Mouse (Mus musculus): ENCODE results near the gene Uqcr11. TPM values are rescaled to one million over a fixed set of nuclear protein-coding genes. Genes with fewer than 3 reads are reported as not detected.

The Uqcr11 gene
- polyA plus RNA-seq, 1 experiment from 2014 or later, result 522 TPM

DNA sequence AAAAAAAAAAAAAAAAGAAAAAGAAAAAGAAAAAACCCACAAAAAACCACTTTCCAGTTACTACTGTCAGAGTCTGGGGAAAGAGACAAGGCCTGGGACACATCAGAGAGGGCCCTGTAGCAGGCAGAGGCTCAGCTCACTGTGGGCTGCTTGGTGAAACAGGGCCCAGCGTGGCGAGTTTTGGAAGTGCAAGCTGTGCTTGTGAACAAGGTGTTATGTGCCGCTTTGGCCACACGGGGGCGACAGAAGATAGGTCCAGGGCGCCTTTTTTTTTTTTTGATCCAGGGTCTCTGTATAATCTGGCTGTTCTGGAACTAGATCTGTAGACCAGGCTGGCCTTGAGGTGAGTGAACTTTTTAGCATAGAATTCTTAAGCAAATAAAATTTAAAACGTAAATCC is 30.5 kb downstream of the Uqcr11 start:
- H3K9me3 ChIP-seq (ENCODE audit: control insufficient read depth, low read length), result no peaks in the 10 kb centered on the region
- peak; percentile 67 for ATAC-seq
- H3K4me1 ChIP-seq (replicated peaks; ENCODE audit: control insufficient read depth, insufficient read depth, low read length), result peaks cover 8% of the 10 kb centered on the region; the same call in 1 of the 2 replicates
- peaks cover 14% of the 10 kb centered on the region for H3K36me3 ChIP-seq (ENCODE audit: control insufficient read depth, insufficient read depth)
- H3K27ac ChIP-seq (ENCODE audit: low read length), result no peak overlapping the region
- no peak overlapping the region for H3K4me3 ChIP-seq (replicated peaks; ENCODE audit: low read length)
- H3K9ac ChIP-seq (replicated peaks; ENCODE audit: low read depth, low read length), result no peak overlapping the region
- no peaks in the 10 kb centered on the region for H3K27me3 ChIP-seq (replicated peaks; ENCODE audit: control insufficient read depth, insufficient read depth, low read length)
- 3% methylated on average over 7 of the region's 7 CpGs for WGBS
- no peak overlapping the region for H3K4me2 ChIP-seq (ENCODE audit: low read length)

DNA sequence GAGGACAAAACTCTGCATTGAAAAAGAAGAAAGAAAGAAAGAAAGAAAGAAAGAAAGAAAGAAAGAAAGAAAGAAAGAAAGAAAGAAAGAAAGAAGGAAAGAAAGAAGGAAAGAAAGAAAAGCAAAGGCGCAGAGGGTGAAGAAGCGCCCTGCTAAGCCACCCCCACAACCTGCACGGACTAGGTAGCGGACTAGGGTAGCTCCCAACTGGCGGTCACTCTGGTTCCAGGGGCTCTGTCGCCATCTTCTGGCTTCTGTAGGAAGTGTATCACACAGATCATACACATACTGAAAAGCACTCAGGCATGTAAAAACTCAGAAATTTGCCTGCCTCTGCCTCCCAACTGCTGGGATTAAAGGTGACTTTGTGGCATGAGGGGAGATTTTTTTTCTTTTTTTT is 32.6 kb downstream of the Uqcr11 start:
- Histone ChIP-seq H3K9me3 (ENCODE audit: control insufficient read depth, low read length) (no peaks in the 10 kb centered on the region), H3K9ac (replicated peaks; ENCODE audit: low read depth, low read length) (no peak overlapping the region), H3K27me3 (replicated peaks; ENCODE audit: control insufficient read depth, insufficient read depth, low read length) (no peaks in the 10 kb centered on the region), H3K27ac (ENCODE audit: low read length) (no peak overlapping the region), H3K4me3 (replicated peaks; ENCODE audit: low read length) (no peak overlapping the region), H3K4me1 (replicated peaks; ENCODE audit: control insufficient read depth, insufficient read depth, low read length) (peaks cover 6% of the 10 kb centered on the region; the same call in 1 of the 2 replicates), H3K36me3 (ENCODE audit: control insufficient read depth, insufficient read depth) (no peaks in the 10 kb centered on the region), H3K4me2 (ENCODE audit: low read length) (no peak overlapping the region)
- WGBS, result 16% methylated on average over 6 of the region's 6 CpGs
- ATAC-seq, result no peak

DNA sequence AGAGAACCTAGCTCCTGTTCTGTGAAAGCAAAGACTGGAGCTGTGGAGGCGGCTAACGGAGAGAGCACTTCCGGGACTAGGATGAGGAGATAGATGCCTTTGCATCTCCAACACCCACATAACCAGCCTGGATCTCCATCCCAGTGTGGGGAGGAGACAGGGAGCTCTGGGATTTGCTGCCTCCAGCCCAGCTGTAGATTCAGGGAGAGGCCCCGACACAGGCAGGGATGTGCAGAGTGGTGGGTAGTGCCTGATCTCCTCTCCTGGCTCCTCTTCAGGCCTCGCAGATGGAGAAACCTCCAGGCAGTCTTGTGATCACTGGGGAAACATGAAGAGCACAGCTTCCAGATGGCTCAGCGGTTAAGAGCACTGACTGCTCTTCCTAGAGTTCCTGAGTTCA is 33.9 kb downstream of the Uqcr11 start:
- no peak overlapping the region for H3K4me2 ChIP-seq (ENCODE audit: low read length)
- H3K4me1 ChIP-seq (replicated peaks; ENCODE audit: control insufficient read depth, insufficient read depth, low read length), result peaks cover 6% of the 10 kb centered on the region; the same call in 1 of the 2 replicates
- WGBS, result 83% methylated on average over 6 of the region's 6 CpGs
- no peak overlapping the region for H3K4me3 ChIP-seq (replicated peaks; ENCODE audit: low read length)
- no peaks in the 10 kb centered on the region for H3K9me3 ChIP-seq (ENCODE audit: control insufficient read depth, low read length)
- H3K27ac ChIP-seq (ENCODE audit: low read length), result no peak overlapping the region
- H3K36me3 ChIP-seq (ENCODE audit: control insufficient read depth, insufficient read depth), result no peaks in the 10 kb centered on the region
- H3K9ac ChIP-seq (replicated peaks; ENCODE audit: low read depth, low read length), result no peak overlapping the region
- no peaks in the 10 kb centered on the region for H3K27me3 ChIP-seq (replicated peaks; ENCODE audit: control insufficient read depth, insufficient read depth, low read length)
- no peak for ATAC-seq

DNA sequence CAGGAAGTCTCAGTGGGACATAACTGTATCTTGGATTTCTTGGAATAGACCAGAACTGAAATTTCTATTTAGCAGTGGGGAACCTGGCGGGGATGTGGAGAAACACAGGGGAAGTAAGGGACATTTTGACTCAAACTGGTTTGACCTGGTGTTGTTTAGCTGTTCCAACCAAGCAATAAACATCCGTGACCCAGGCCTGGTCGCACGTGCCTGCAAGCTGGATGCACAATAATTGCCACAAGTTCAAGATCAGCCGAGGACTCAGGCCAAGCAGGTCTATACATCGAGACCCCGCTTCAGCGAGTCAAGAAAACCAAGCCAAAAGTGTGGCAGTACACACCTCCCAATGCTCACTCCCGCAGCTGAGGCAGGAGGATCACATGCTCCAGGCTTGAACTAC is 34.6 kb downstream of the Uqcr11 start:
- no peak overlapping the region; the same call in 1 of the 2 replicates for H3K9ac ChIP-seq (replicated peaks; ENCODE audit: low read depth, low read length)
- ATAC-seq, result no peak
- peak overlapping the region; percentile 22; the same call in 1 of the 2 replicates for H3K4me2 ChIP-seq (ENCODE audit: low read length)
- no peaks in the 10 kb centered on the region for H3K9me3 ChIP-seq (ENCODE audit: control insufficient read depth, low read length)
- peaks cover 6% of the 10 kb centered on the region; the same call in 1 of the 2 replicates for H3K4me1 ChIP-seq (replicated peaks; ENCODE audit: control insufficient read depth, insufficient read depth, low read length)
- no peaks in the 10 kb centered on the region for H3K36me3 ChIP-seq (ENCODE audit: control insufficient read depth, insufficient read depth)
- H3K4me3 ChIP-seq (replicated peaks; ENCODE audit: low read length), result no peak overlapping the region; the same call in 1 of the 2 replicates
- no peaks in the 10 kb centered on the region for H3K27me3 ChIP-seq (replicated peaks; ENCODE audit: control insufficient read depth, insufficient read depth, low read length)
- WGBS, result 58% methylated on average over 9 of the region's 9 CpGs
- no peak overlapping the region for H3K27ac ChIP-seq (ENCODE audit: low read length)

DNA sequence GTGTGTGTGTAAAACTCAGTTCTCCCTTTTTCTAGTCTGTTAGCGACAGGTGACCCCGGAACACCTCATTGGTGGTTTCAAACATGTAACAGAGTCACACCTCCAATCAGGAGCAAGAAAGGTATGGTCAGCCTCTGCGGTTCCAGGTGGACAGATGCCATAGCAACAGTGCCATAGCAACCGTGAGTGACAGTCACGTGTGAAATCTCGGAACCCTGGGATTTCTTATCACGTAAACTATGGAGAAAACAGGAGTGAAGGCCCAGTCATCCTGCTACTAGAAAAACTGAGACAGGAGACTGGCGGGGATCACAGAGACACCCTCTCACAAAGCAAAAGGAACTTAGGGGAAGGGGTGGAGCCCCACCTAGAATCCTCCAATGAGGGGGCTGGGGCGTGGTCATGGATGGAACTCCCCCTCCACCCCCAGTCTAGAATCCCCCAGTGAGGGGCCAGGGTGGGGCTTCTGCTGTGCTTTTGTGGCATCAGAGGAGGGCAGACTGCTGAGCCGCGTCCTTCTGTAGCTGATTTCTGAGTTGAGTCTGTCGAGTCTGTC is 35.1 kb downstream of the Uqcr11 start:
- Histone ChIP-seq H3K9me3 (ENCODE audit: control insufficient read depth, low read length) (no peaks in the 10 kb centered on the region), H3K36me3 (ENCODE audit: control insufficient read depth, insufficient read depth) (no peaks in the 10 kb centered on the region), H3K9ac (replicated peaks; ENCODE audit: low read depth, low read length) (no peak overlapping the region), H3K4me3 (replicated peaks; ENCODE audit: low read length) (peak overlapping the region; percentile 11; the same call in 1 of the 2 replicates), H3K4me2 (ENCODE audit: low read length) (peak overlapping the region; percentile 22), H3K27me3 (replicated peaks; ENCODE audit: control insufficient read depth, insufficient read depth, low read length) (no peaks in the 10 kb centered on the region), H3K4me1 (replicated peaks; ENCODE audit: control insufficient read depth, insufficient read depth, low read length) (peaks cover 6% of the 10 kb centered on the region; the same call in 1 of the 2 replicates), H3K27ac (ENCODE audit: low read length) (no peak overlapping the region)
- WGBS, result 2% methylated on average over 12 of the region's 12 CpGs
- ATAC-seq, result peak; percentile 70

DNA sequence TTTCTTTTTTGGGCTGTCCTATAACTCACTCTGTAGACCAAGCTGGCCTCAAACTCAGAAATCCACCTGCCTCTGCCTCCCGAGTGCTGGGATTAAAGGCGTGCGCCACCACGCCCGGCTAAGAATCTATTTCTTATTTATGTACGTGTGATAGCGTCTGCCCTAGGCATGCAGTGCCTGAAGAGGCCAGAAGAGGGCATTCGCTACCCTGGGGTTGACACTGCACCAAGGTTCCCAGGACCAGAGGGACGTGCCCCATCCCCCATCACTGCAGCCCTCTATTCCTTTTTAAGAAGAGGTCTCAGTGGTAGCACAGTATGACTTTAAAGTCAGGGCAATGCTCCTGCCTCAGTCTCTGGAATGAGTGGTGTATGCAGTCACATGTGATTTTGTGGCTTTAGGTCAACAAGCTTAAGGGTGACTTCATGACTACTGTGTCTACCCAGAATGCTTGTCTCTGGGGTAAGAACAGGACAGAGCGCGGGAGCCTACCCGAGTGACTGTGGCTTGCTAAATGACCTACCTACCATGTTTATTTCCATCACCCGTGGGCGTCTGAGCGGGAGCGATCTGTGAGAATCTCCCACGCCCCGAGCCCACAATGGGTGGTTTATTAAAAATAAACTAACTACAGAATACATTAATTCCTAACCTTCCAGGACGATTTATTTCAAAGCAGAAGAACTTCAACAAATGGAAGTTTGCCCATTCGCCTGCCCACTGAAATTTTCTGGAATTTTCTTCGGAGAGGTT is 36.5 kb downstream of the Uqcr11 start:
- H3K9me3 ChIP-seq (ENCODE audit: control insufficient read depth, low read length), result no peaks in the 10 kb centered on the region
- H3K9ac ChIP-seq (replicated peaks; ENCODE audit: low read depth, low read length), result no peak overlapping the region
- no peak overlapping the region for H3K4me3 ChIP-seq (replicated peaks; ENCODE audit: low read length)
- H3K27me3 ChIP-seq (replicated peaks; ENCODE audit: control insufficient read depth, insufficient read depth, low read length), result 0 out of 2 replicates have a peak, but pooled peaks cover under 1% of the 10 kb centered on the region
- 84% methylated on average over 21 of the region's 21 CpGs for WGBS
- no peak for ATAC-seq
- H3K27ac ChIP-seq (ENCODE audit: low read length), result no peak overlapping the region
- H3K4me1 ChIP-seq (replicated peaks; ENCODE audit: control insufficient read depth, insufficient read depth, low read length), result peaks cover 6% of the 10 kb centered on the region; the same call in 1 of the 2 replicates
- no peaks in the 10 kb centered on the region for H3K36me3 ChIP-seq (ENCODE audit: control insufficient read depth, insufficient read depth)
- H3K4me2 ChIP-seq (ENCODE audit: low read length), result no peak overlapping the region

DNA sequence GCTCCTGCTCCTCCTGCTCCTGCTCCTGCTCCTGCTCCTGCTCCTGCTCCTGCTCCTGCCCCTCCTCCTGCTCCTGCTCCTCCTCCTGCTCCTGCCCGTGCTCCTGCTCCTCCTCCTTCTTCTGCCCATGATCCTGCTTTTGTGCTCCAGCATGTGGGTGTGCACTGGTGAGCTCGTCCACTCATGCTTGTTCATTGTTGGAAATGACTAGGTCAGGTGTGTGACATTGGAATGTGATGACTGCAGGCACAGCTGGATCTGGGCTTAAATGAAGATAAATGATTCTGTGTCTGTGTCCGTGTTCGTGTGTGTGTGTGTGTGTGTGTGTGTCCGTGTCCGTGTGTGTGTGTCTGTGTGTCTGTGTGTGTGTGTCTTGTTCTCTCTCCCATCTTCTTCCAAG is 38.2 kb downstream of the Uqcr11 start:
- 88% methylated on average over 6 of the region's 6 CpGs for WGBS

DNA sequence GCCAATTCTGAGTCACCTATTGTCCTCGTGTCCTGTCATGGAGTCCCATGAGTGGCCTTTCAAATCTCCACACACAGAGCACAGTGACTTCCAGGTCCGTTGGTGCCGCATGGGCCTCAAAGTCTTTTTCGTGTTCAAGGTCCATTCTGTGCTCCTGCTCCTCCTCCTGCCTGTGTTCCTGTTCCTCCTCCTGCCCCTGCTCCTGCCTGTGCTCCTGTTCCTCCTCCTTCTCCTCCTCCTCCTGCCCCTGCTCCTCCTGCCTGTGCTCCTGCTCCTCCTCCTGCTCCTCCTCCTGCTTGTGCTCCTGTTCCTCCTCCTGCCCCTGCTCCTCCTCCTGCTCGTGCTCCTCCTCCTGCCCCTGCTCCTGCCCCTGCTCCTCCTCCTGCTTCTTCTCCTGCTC is 38.7 kb downstream of the Uqcr11 start:
- Histone ChIP-seq H3K4me3 (replicated peaks; ENCODE audit: low read length) (no peak overlapping the region), H3K9me3 (ENCODE audit: control insufficient read depth, low read length) (no peaks in the 10 kb centered on the region), H3K27me3 (replicated peaks; ENCODE audit: control insufficient read depth, insufficient read depth, low read length) (peaks cover 6% of the 10 kb centered on the region; the same call in 1 of the 2 replicates), H3K4me1 (replicated peaks; ENCODE audit: control insufficient read depth, insufficient read depth, low read length) (peaks cover 6% of the 10 kb centered on the region; the same call in 1 of the 2 replicates), H3K36me3 (ENCODE audit: control insufficient read depth, insufficient read depth) (no peaks in the 10 kb centered on the region), H3K9ac (replicated peaks; ENCODE audit: low read depth, low read length) (no peak overlapping the region), H3K27ac (ENCODE audit: low read length) (no peak overlapping the region), H3K4me2 (ENCODE audit: low read length) (no peak overlapping the region)
- no peak for ATAC-seq
- 52% methylated on average over 5 of the region's 5 CpGs for WGBS

More for the DNA sequence above, 38.2 kb downstream of the Uqcr11 start:
- peaks cover 5% of the 10 kb centered on the region; the same call in 1 of the 2 replicates for H3K27me3 ChIP-seq (replicated peaks; ENCODE audit: control insufficient read depth, insufficient read depth, low read length)
- no peaks in the 10 kb centered on the region for H3K9me3 ChIP-seq (ENCODE audit: control insufficient read depth, low read length)
- no peaks in the 10 kb centered on the region for H3K36me3 ChIP-seq (ENCODE audit: control insufficient read depth, insufficient read depth)
- no peak overlapping the region for H3K9ac ChIP-seq (replicated peaks; ENCODE audit: low read depth, low read length)
- H3K4me2 ChIP-seq (ENCODE audit: low read length), result no peak overlapping the region
- ATAC-seq, result no peak
- no peak overlapping the region for H3K4me3 ChIP-seq (replicated peaks; ENCODE audit: low read length)
- no peak overlapping the region for H3K27ac ChIP-seq (ENCODE audit: low read length)
- peaks cover 6% of the 10 kb centered on the region; the same call in 1 of the 2 replicates for H3K4me1 ChIP-seq (replicated peaks; ENCODE audit: control insufficient read depth, insufficient read depth, low read length)

DNA sequence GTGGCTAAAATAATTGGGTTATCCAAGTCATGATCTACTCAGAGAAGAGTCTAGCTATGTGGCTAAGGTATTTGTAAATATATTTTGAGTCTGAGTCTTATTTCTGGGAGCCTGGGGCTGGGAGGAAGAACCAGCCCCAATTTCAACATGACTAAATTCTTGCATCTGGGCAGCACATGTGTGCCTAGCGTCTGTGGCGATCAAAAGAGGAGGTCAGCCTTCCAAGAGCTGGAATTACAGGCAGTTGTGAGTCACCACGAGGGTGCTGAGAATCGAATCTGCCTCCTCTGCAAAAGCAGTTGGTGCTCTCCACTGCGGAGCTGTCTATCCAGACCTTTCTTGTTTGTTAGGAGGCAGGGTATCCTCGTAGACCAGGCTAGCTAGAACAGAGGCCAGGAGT is 40.9 kb downstream of the Uqcr11 start:
- H3K27me3 ChIP-seq (replicated peaks; ENCODE audit: control insufficient read depth, insufficient read depth, low read length), result peaks cover 8% of the 10 kb centered on the region; the same call in 1 of the 2 replicates
- H3K9me3 ChIP-seq (ENCODE audit: control insufficient read depth, low read length), result no peaks in the 10 kb centered on the region; the same call in 1 of the 2 replicates
- H3K4me1 ChIP-seq (replicated peaks; ENCODE audit: control insufficient read depth, insufficient read depth, low read length), result no peaks in the 10 kb centered on the region
- no peak overlapping the region for H3K4me2 ChIP-seq (ENCODE audit: low read length)
- no peak overlapping the region for H3K4me3 ChIP-seq (replicated peaks; ENCODE audit: low read length)
- H3K27ac ChIP-seq (ENCODE audit: low read length), result no peak overlapping the region
- H3K36me3 ChIP-seq (ENCODE audit: control insufficient read depth, insufficient read depth), result no peaks in the 10 kb centered on the region
- WGBS, result 71% methylated on average over 6 of the region's 6 CpGs
- no peak overlapping the region for H3K9ac ChIP-seq (replicated peaks; ENCODE audit: low read depth, low read length)
- ATAC-seq, result no peak
